Mouse (Mus musculus) stomach, embryonic 14.5 days (tissue): ENCODE measurements around the gene Kat6b. TPM values are rescaled to one million over a fixed set of nuclear protein-coding genes. Genes with fewer than 3 reads are reported as not detected.

Experiments
- ATAC-seq: fragments of 200-750 bp; cut with Nextera tagmentation; 2 replicates; pipeline ENCODE4 v1.8.0; 2017; ENCODE audit warnings: low read depth, moderate TSS enrichment; ENCODE audit not compliant: insufficient number of reproducible peaks, insufficient read depth, low FRiP score
- H3K27ac ChIP-seq: fragments of 300-500 bp; sonication (generic); 2 replicates; pipeline ENCODE4 v1.5.1; 2014; ENCODE audit warnings: mild to moderate bottlenecking, low read length, moderate library complexity, mixed read lengths
- H3K27me3 ChIP-seq: fragments of 300-500 bp; sonication (generic); 2 replicates; pipeline ENCODE4 v1.6.1; 2014; ENCODE audit warnings: low read length, control low read depth, mixed read lengths; ENCODE audit not compliant: control insufficient read depth, insufficient read depth
- H3K36me3 ChIP-seq: fragments of 300-500 bp; sonication (generic); 2 replicates; pipeline ENCODE4 v1.6.1; 2014; ENCODE audit warnings: mild to moderate bottlenecking, control low read depth, low read length, moderate library complexity, mixed read lengths; ENCODE audit not compliant: control insufficient read depth, insufficient read depth
- H3K4me1 ChIP-seq: fragments of 300-500 bp; sonication (generic); 2 replicates; pipeline ENCODE4 v1.6.1; 2014; ENCODE audit warnings: low read length, control low read depth, mixed read lengths; ENCODE audit not compliant: control insufficient read depth, insufficient read depth
- H3K4me2 ChIP-seq: fragments of 300-500 bp; sonication (generic); replicated peaks from 2 replicates; pipeline ENCODE4 v1.6.1; 2014; ENCODE audit warnings: low read depth, low read length, control low read depth
- H3K4me3 ChIP-seq: fragments of 300-500 bp; sonication (generic); 2 replicates; pipeline ENCODE4 v1.5.1; 2014; ENCODE audit warnings: low read depth, low read length, control low read depth
- H3K9ac ChIP-seq: fragments of 300-500 bp; sonication (generic); replicated peaks from 2 replicates; pipeline ENCODE4 v1.6.1; 2014; ENCODE audit warnings: low read depth, mild to moderate bottlenecking, control low read depth, low read length, moderate library complexity, mixed read lengths
- H3K9me3 ChIP-seq: fragments of 300-500 bp; sonication (generic); 2 replicates; pipeline ENCODE4 v1.6.1; 2016; ENCODE audit warnings: low read depth, low read length, control low read depth; ENCODE audit not compliant: control insufficient read depth
- WGBS: fragments of 180-500 bp; shearing (Covaris S2); extraction: QIAGEN DNeasy Blood & Tissue Kit; methylation state at CpG from one replicate; pipeline ENCODE4 v1.1.7; 2014; 5-methylcytosine and 5-hydroxymethylcytosine counted together
- polyA plus RNA-seq: library from polyadenylated mRNA; unstranded; fragments of >200 nt; fragmentation: Nextera tagmentation; extraction: Ambion mirVana; gene quantifications from 2 replicates; pipeline ENCODE4 v1.2.1, GENCODE M21; 2014

Gene Kat6b
- polyA plus RNA-seq, 1 experiment from 2014 or later: 32.3 TPM

GRCm38 (mm10) chr14:21678509-21679285 lies 197.5 kb downstream of the Kat6b start:
- Histone ChIP-seq H3K4me1 (0 out of 2 replicates have a peak, but pooled peaks cover 7% of the 10 kb centered on the region), H3K4me2 (no peak overlapping the region)

GRCm38 (mm10) chr14:21679631-21680201 lies 198.5 kb downstream of the Kat6b start:
- Histone ChIP-seq H3K9me3 (no peaks in the 10 kb centered on the region), H3K9ac (no peak overlapping the region), H3K4me1 (0 out of 2 replicates have a peak, but pooled peaks cover 7% of the 10 kb centered on the region), H3K4me3 (no peak overlapping the region), H3K36me3 (no peaks in the 10 kb centered on the region), H3K4me2 (no peak overlapping the region), H3K27ac (no peak overlapping the region), H3K27me3 (no peaks in the 10 kb centered on the region)
- ATAC-seq: no peak
- 23% methylated on average over 8 of the region's 8 CpGs for WGBS

More at GRCm38 (mm10) chr14:21678509-21679285, 197.5 kb downstream of the Kat6b start:
- Histone ChIP-seq H3K36me3 (no peaks in the 10 kb centered on the region), H3K27me3 (no peaks in the 10 kb centered on the region), H3K27ac (no peak overlapping the region), H3K9me3 (no peaks in the 10 kb centered on the region), H3K9ac (no peak overlapping the region), H3K4me3 (no peak overlapping the region)
- ATAC-seq: no peak
- 46% methylated on average over 7 of the region's 7 CpGs for WGBS

- Histone ChIP-seq H3K4me1 (0 out of 2 replicates have a peak, but pooled peaks cover 7% of the 10 kb centered on the region), H3K27me3 (no peaks in the 10 kb centered on the region), H3K27ac (no peak overlapping the region), H3K4me3 (no peak overlapping the region), H3K4me2 (peak overlapping the region; percentile 30), H3K9me3 (no peaks in the 10 kb centered on the region), H3K36me3 (no peaks in the 10 kb centered on the region), H3K9ac (no peak overlapping the region)
- 1% methylated on average over 9 of the region's 9 CpGs for WGBS
- ATAC-seq: 0 out of 2 replicates have a peak, but pooled peaks have one; percentile 46
These were observed 201.5 kb downstream of the Kat6b start for GRCm38 (mm10) chr14:21682681-21683129.

DNA sequence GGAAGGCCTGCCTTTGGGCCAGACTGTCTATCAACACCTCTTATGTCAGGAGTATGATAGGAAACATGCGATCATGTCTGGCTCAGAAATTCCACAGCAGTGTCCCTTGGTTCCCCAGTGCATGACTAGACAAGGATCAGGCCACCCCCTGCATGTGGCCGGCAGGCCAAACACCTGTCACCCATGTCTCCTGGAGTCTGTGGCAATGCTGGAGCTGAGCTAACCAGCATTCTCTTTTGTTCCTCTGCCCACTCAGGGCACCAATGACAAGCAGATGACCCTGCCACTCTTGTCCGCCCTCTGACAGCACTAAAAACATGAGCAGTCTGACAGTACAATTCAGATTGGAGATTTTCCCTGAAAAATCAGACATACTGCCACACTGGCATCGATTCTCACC lies 202.6 kb downstream of the Kat6b start:
- 90% methylated on average over 4 of the region's 4 CpGs for WGBS
- no peak overlapping the region for H3K4me3 ChIP-seq
- H3K4me1 ChIP-seq: 0 out of 2 replicates have a peak, but pooled peaks cover 7% of the 10 kb centered on the region
- H3K27ac ChIP-seq: no peak overlapping the region
- ATAC-seq: no peak
- no peaks in the 10 kb centered on the region for H3K27me3 ChIP-seq
- H3K36me3 ChIP-seq: no peaks in the 10 kb centered on the region
- no peak overlapping the region for H3K4me2 ChIP-seq
- H3K9me3 ChIP-seq: no peaks in the 10 kb centered on the region
- no peak overlapping the region for H3K9ac ChIP-seq

DNA sequence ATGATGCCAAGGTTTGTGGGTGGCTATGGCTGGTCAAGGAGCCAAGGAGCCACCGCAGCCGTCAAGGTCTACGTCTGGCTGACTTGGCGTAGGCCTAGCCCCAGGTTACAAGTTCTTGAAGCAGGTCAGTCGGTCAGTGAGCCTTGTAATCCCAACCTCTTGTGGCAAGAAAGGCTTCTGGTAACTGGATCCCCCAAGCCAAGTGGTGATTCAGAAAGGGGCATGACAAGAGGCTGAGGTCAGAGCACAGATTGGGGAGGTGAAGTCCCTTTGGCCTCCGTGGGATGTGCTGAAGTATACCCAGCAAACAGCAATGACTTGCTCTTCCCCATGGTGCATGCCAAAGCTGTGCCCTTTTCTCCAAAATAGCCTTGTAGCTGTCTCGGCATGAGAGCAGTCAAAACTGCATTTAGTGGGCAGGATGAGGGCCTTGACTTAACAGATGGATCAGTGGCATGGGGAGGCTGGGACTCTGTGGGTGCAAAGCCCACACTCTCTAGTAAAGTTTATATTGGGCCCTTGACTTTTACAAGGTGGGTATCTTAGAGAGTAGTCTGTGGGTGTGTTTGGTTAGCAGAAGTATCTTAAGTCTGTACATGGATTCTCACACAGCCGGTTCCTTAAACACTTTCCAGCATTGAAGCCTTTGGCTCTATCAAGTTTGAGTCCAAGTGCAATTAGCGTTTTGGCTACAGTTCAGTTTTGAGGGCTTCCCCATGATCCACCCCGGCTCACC lies 204.3 kb downstream of the Kat6b start:
- WGBS: 86% methylated on average over 10 of the region's 10 CpGs
- H3K4me2 ChIP-seq: no peak overlapping the region
- H3K9ac ChIP-seq: no peak overlapping the region
- no peaks in the 10 kb centered on the region for H3K4me1 ChIP-seq
- ATAC-seq: no peak
- no peak overlapping the region for H3K4me3 ChIP-seq
- no peak overlapping the region for H3K27ac ChIP-seq
- H3K36me3 ChIP-seq: no peaks in the 10 kb centered on the region
- no peaks in the 10 kb centered on the region for H3K9me3 ChIP-seq
- H3K27me3 ChIP-seq: no peaks in the 10 kb centered on the region

GRCm38 (mm10) chr14:21686376-21687279 lies 205.4 kb downstream of the Kat6b start:
- no peaks in the 10 kb centered on the region for H3K36me3 ChIP-seq
- no peaks in the 10 kb centered on the region for H3K9me3 ChIP-seq
- H3K9ac ChIP-seq: no peak overlapping the region
- no peak overlapping the region for H3K27ac ChIP-seq
- peak overlapping the region; percentile 60 for H3K4me2 ChIP-seq
- peak overlapping the region; percentile 26 for H3K4me3 ChIP-seq
- ATAC-seq: peak; percentile 50; the same call in 1 of the 2 replicates
- 15% methylated on average over 48 of the region's 49 CpGs for WGBS
- H3K27me3 ChIP-seq: no peaks in the 10 kb centered on the region
- no peaks in the 10 kb centered on the region for H3K4me1 ChIP-seq

GRCm38 (mm10) chr14:21691070-21691469 lies 209.8 kb downstream of the Kat6b start:
- Histone ChIP-seq H3K9me3 (peaks cover 4% of the 10 kb centered on the region), H3K4me1 (no peaks in the 10 kb centered on the region), H3K4me3 (no peak overlapping the region), H3K27ac (no peak overlapping the region), H3K9ac (no peak overlapping the region), H3K4me2 (no peak overlapping the region), H3K27me3 (no peaks in the 10 kb centered on the region), H3K36me3 (no peaks in the 10 kb centered on the region)
- WGBS: 84% methylated on average over 3 of the region's 3 CpGs
- ATAC-seq: no peak
